Mouse (Mus musculus) lung, embryonic 14.5 days (tissue): Measurements from ENCODE around the gene Dkk3. TPM values are rescaled to one million over a fixed set of nuclear protein-coding genes. Genes with fewer than 3 reads are reported as not detected.

Source experiments
- ATAC-seq: fragments of 200-750 bp; cut with Nextera tagmentation; 2 replicates; pipeline ENCODE4 v1.8.0; 2017; ENCODE audit warnings: mild to moderate bottlenecking, moderate TSS enrichment, moderate library complexity; ENCODE audit not compliant: insufficient read depth
- DNase-seq: peaks from one replicate; pipeline ENCODE4 v3.0.0-alpha.2; 2015
- H3K27ac ChIP-seq: fragments of 300-500 bp; sonication (generic); 2 replicates; pipeline ENCODE4 v1.5.1; 2014; ENCODE audit warnings: low read depth, mild to moderate bottlenecking, moderate library complexity
- H3K27me3 ChIP-seq: fragments of 300-500 bp; sonication (generic); 2 replicates; pipeline ENCODE4 v1.6.1; 2014; ENCODE audit warnings: low read length, control low read depth; ENCODE audit not compliant: insufficient read depth
- H3K36me3 ChIP-seq: fragments of 300-500 bp; sonication (generic); 2 replicates; pipeline ENCODE4 v1.6.1; 2014; ENCODE audit warnings: control low read depth; ENCODE audit not compliant: insufficient read depth
- H3K4me1 ChIP-seq: fragments of 300-500 bp; sonication (generic); 2 replicates; pipeline ENCODE4 v1.6.1; 2014; ENCODE audit warnings: antibody characterized with exemption, control low read depth; ENCODE audit not compliant: insufficient read depth
- H3K4me2 ChIP-seq: fragments of 300-500 bp; sonication (generic); 2 replicates; pipeline ENCODE4 v1.6.1; 2014; ENCODE audit warnings: mild to moderate bottlenecking
- H3K4me3 ChIP-seq: fragments of 300-500 bp; sonication (generic); 2 replicates; pipeline ENCODE4 v1.5.1; 2014; ENCODE audit warnings: low read depth, low read length
- H3K9ac ChIP-seq: fragments of 300-500 bp; sonication (generic); 2 replicates; pipeline ENCODE4 v1.6.1; 2014
- H3K9me3 ChIP-seq: fragments of 300-500 bp; sonication (generic); 2 replicates; pipeline ENCODE4 v1.6.1; 2016; ENCODE audit warnings: low read depth, low read length, control low read depth
- CTCF ChIP-seq: IDR thresholded peaks from 2 replicates; pipeline ENCODE4 v1.5.1; 2016; ENCODE audit warnings: antibody characterized with exemption, low read depth
- WGBS: fragments of 180-500 bp; shearing (Covaris S2); extraction: QIAGEN DNeasy Blood & Tissue Kit; methylation state at CpG from one replicate; pipeline ENCODE4 v1.1.7; 2014; 5-methylcytosine and 5-hydroxymethylcytosine counted together
- polyA plus RNA-seq: library from polyadenylated mRNA; unstranded; fragments of >200 nt; fragmentation: Nextera tagmentation; extraction: Ambion mirVana; gene quantifications from 2 replicates; pipeline ENCODE4 v1.2.1, GENCODE M21; 2014

The Dkk3 gene
- polyA plus RNA-seq, 1 experiment from 2014 or later = 25.1 TPM

- ATAC-seq = no peak
- no peaks in the 10 kb centered on the region for H3K27me3 ChIP-seq
- no peak for DNase-seq
- 74% methylated on average over 6 of the region's 6 CpGs for WGBS
- no peaks in the 10 kb centered on the region for H3K4me1 ChIP-seq
- no peaks in the 10 kb centered on the region for H3K36me3 ChIP-seq
- no peak overlapping the region for H3K27ac ChIP-seq
- H3K4me3 ChIP-seq = no peak overlapping the region
- H3K9ac ChIP-seq = no peak overlapping the region
- no peak for TF ChIP-seq CTCF
- no peak overlapping the region for H3K4me2 ChIP-seq
- no peaks in the 10 kb centered on the region for H3K9me3 ChIP-seq
Observed at GRCm38 (mm10) chr7:112132005-112132404, 26.9 kb downstream of the Dkk3 start.

- no peak for ATAC-seq
- no peaks in the 10 kb centered on the region for H3K27me3 ChIP-seq
- TF ChIP-seq CTCF = no peak
- no peak overlapping the region for H3K27ac ChIP-seq
- H3K4me1 ChIP-seq = no peaks in the 10 kb centered on the region
- 97% methylated on average over 3 of the region's 3 CpGs for WGBS
- H3K9me3 ChIP-seq = no peaks in the 10 kb centered on the region
- no peaks in the 10 kb centered on the region for H3K36me3 ChIP-seq
- no peak overlapping the region for H3K4me2 ChIP-seq
- no peak overlapping the region for H3K4me3 ChIP-seq
- no peak overlapping the region for H3K9ac ChIP-seq
- DNase-seq = no peak
Observed at GRCm38 (mm10) chr7:112130660-112131059, 28.2 kb downstream of the Dkk3 start.

DNA sequence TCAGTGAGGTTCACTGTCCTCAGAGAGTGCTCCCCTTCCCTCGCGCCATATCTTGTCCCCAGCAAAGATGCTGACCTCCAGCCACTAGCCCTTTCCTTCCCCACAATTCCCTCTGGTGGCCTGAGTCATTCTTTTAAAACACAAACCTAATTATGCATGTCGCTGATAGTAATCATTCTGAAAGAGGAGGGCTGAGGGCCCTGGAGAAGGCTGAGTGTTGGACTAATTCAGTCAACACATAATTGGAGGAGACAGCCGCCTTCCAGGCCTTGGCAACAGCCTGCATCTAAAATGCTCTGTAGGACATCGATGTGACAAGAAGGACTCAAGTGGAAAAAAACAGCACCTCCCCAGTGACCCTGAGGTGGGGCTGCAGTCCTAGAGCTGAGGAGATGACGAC is 29.0 kb downstream of the Dkk3 start:
- WGBS = 74% methylated on average over 6 of the region's 6 CpGs
- Histone ChIP-seq H3K9me3 (no peaks in the 10 kb centered on the region), H3K4me1 (no peaks in the 10 kb centered on the region), H3K4me3 (no peak overlapping the region), H3K9ac (no peak overlapping the region), H3K4me2 (no peak overlapping the region), H3K27ac (no peak overlapping the region), H3K36me3 (no peaks in the 10 kb centered on the region), H3K27me3 (no peaks in the 10 kb centered on the region)
- DNase-seq (no peak), ATAC-seq (no peak)
- TF ChIP-seq CTCF = no peak

DNA sequence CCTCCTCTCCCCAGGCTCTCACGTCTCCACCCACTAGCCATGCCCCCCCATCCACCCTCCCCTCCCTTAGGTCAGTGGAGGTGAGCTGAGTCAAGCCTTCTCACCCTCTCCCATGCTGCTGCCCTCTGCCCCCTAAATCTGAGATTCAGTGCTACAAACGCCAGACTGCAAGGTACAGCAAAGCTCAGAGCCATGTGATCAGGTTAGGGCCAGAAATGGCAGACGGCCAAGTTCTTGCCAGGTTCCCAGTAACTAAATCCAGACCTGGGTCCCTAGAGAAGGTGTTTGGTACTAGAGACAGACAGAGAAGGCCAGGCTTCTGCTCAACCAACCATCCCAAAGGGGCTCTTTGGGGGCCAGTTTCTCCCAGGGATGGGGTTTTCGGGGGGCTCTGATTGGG is 30.0 kb downstream of the Dkk3 start:
- no peak overlapping the region for H3K4me3 ChIP-seq
- no peaks in the 10 kb centered on the region for H3K36me3 ChIP-seq
- no peak overlapping the region for H3K27ac ChIP-seq
- H3K9ac ChIP-seq = no peak overlapping the region
- peak; percentile 30 for DNase-seq
- H3K27me3 ChIP-seq = no peaks in the 10 kb centered on the region
- no peak for TF ChIP-seq CTCF
- no peaks in the 10 kb centered on the region for H3K4me1 ChIP-seq
- H3K9me3 ChIP-seq = no peaks in the 10 kb centered on the region
- H3K4me2 ChIP-seq = no peak overlapping the region
- 57% methylated on average over 4 of the region's 4 CpGs for WGBS
- no peak for ATAC-seq

- no peak overlapping the region for H3K4me3 ChIP-seq
- H3K36me3 ChIP-seq = no peaks in the 10 kb centered on the region
- no peak overlapping the region for H3K4me2 ChIP-seq
- no peaks in the 10 kb centered on the region for H3K9me3 ChIP-seq
- DNase-seq = no peak
- H3K4me1 ChIP-seq = no peaks in the 10 kb centered on the region
- WGBS = 77% methylated on average over 4 of the region's 4 CpGs
- ATAC-seq = no peak
- H3K9ac ChIP-seq = no peak overlapping the region
- no peak for TF ChIP-seq CTCF
- no peak overlapping the region for H3K27ac ChIP-seq
- H3K27me3 ChIP-seq = no peaks in the 10 kb centered on the region
Observed at GRCm38 (mm10) chr7:112127954-112128353, 30.9 kb downstream of the Dkk3 start.

- no peaks in the 10 kb centered on the region for H3K36me3 ChIP-seq
- 34% methylated on average over 5 of the region's 5 CpGs for WGBS
- H3K4me3 ChIP-seq = no peak overlapping the region
- no peak for TF ChIP-seq CTCF
- ATAC-seq (no peak), DNase-seq (no peak)
- H3K4me2 ChIP-seq = no peak overlapping the region
- no peak overlapping the region for H3K27ac ChIP-seq
- H3K9me3 ChIP-seq = no peaks in the 10 kb centered on the region
- no peak overlapping the region for H3K9ac ChIP-seq
- H3K27me3 ChIP-seq = no peaks in the 10 kb centered on the region
- H3K4me1 ChIP-seq = no peaks in the 10 kb centered on the region
Observed at GRCm38 (mm10) chr7:112127085-112127637, 31.7 kb downstream of the Dkk3 start.

GRCm38 (mm10) chr7:112125625-112126260 is 33.1 kb downstream of the Dkk3 start:
- ATAC-seq (no peak), DNase-seq (no peak)
- no peak overlapping the region for H3K27ac ChIP-seq
- H3K9ac ChIP-seq = no peak overlapping the region
- H3K27me3 ChIP-seq = no peaks in the 10 kb centered on the region
- H3K9me3 ChIP-seq = no peaks in the 10 kb centered on the region
- H3K4me3 ChIP-seq = no peak overlapping the region
- no peak overlapping the region for H3K4me2 ChIP-seq
- no peaks in the 10 kb centered on the region for H3K4me1 ChIP-seq
- TF ChIP-seq CTCF = no peak
- H3K36me3 ChIP-seq = no peaks in the 10 kb centered on the region
- 78% methylated on average over 7 of the region's 7 CpGs for WGBS
